Mouse (Mus musculus) heart, embryonic 10.5 days (tissue): ENCODE measurements around the gene Mogat2. TPM values are rescaled to one million over a fixed set of nuclear protein-coding genes. Genes with fewer than 3 reads are reported as not detected.

ENCODE experiments used
- DNase-seq: peaks from one replicate; pipeline ENCODE4 v3.0.0-alpha.2; 2017; ENCODE audit warnings: low spot score
- H3K27ac ChIP-seq: fragments of 300-500 bp; sonication (generic); 2 replicates; pipeline ENCODE4 v1.5.1; 2016; ENCODE audit warnings: mild to moderate bottlenecking
- H3K27me3 ChIP-seq: fragments of 300-500 bp; sonication (generic); 2 replicates; pipeline ENCODE4 v1.6.1; 2016; ENCODE audit warnings: mild to moderate bottlenecking; ENCODE audit not compliant: poor library complexity, insufficient read depth, severe bottlenecking
- H3K36me3 ChIP-seq: fragments of 300-500 bp; sonication (generic); 2 replicates; pipeline ENCODE4 v1.6.1; 2016; ENCODE audit warnings: mild to moderate bottlenecking, moderate library complexity
- H3K4me1 ChIP-seq: fragments of 300-500 bp; sonication (generic); 2 replicates; pipeline ENCODE4 v1.6.1; 2016; ENCODE audit warnings: mild to moderate bottlenecking
- H3K4me3 ChIP-seq: fragments of 300-500 bp; sonication (generic); 2 replicates; pipeline ENCODE4 v1.5.1; 2016; ENCODE audit warnings: mild to moderate bottlenecking, moderate library complexity
- H3K9me3 ChIP-seq: fragments of 300-500 bp; sonication (generic); 2 replicates; pipeline ENCODE4 v1.6.1; 2016; ENCODE audit warnings: mild to moderate bottlenecking, moderate library complexity
- WGBS: fragments of 180-500 bp; shearing (Covaris S2); methylation state at CpG from one replicate; pipeline ENCODE4 v1.1.7; 2016; 5-methylcytosine and 5-hydroxymethylcytosine counted together
- polyA plus RNA-seq: library from polyadenylated mRNA; unstranded; fragments of >200 nt; fragmentation: Nextera tagmentation; extraction: Ambion mirVana; gene quantifications from 2 replicates; pipeline ENCODE4 v1.2.1, GENCODE M21; 2016

Mogat2 gene
- polyA plus RNA-seq, 1 experiment from 2014 or later = 30.6 TPM

- Histone ChIP-seq H3K9me3 (no peaks in the 10 kb centered on the region), H3K4me3 (no peak overlapping the region), H3K36me3 (no peaks in the 10 kb centered on the region), H3K27me3 (peaks cover 38% of the 10 kb centered on the region), H3K27ac (no peak overlapping the region), H3K4me1 (peaks cover 19% of the 10 kb centered on the region)
- no peak for DNase-seq
- 71% methylated on average over 6 of the region's 6 CpGs for WGBS
These were observed 54.7 kb downstream of the Mogat2 start for GRCm38 (mm10) chr7:99183751-99184150.

GRCm38 (mm10) chr7:99182432-99183172 lies 55.8 kb downstream of the Mogat2 start, which contains the start of gene Dgat2:
Gene Dgat2 (minus strand): TSS chr7:99182719.
- Histone ChIP-seq H3K27me3 (peaks cover 31% of the 10 kb centered on the region), H3K9me3 (no peaks in the 10 kb centered on the region), H3K4me1 (peaks cover 19% of the 10 kb centered on the region), H3K27ac (peak within 1 kb of the TSS; percentile 98), H3K36me3 (no peaks in the 10 kb centered on the region), H3K4me3 (peak within 1 kb of the TSS; percentile 73)
- DNase-seq = peak; percentile 95
- under 1% methylated on average over 63 of the region's 63 CpGs for WGBS

- peak overlapping the region; percentile 73 for H3K4me3 ChIP-seq
- H3K9me3 ChIP-seq = no peaks in the 10 kb centered on the region
- peaks cover 19% of the 10 kb centered on the region for H3K4me1 ChIP-seq
- H3K27me3 ChIP-seq = peaks cover 27% of the 10 kb centered on the region
- 26% methylated on average over 14 of the region's 14 CpGs for WGBS
- peak overlapping the region; percentile 98 for H3K27ac ChIP-seq
- no peak for DNase-seq
- H3K36me3 ChIP-seq = no peaks in the 10 kb centered on the region
These were observed 56.6 kb downstream of the Mogat2 start for GRCm38 (mm10) chr7:99181619-99182431.

- H3K36me3 ChIP-seq = no peaks in the 10 kb centered on the region
- no peak for DNase-seq
- no peaks in the 10 kb centered on the region for H3K9me3 ChIP-seq
- no peak overlapping the region for H3K27ac ChIP-seq
- peaks cover 27% of the 10 kb centered on the region for H3K27me3 ChIP-seq
- 92% methylated on average over 1 of the region's 1 CpGs for WGBS
- H3K4me1 ChIP-seq = peaks cover 19% of the 10 kb centered on the region
- no peak overlapping the region for H3K4me3 ChIP-seq
These were observed 58.3 kb downstream of the Mogat2 start for GRCm38 (mm10) chr7:99180162-99180561.

- no peak for DNase-seq
- H3K4me1 ChIP-seq = peaks cover 19% of the 10 kb centered on the region
- H3K27ac ChIP-seq = no peak overlapping the region
- no peak overlapping the region for H3K4me3 ChIP-seq
- H3K27me3 ChIP-seq = peaks cover 25% of the 10 kb centered on the region
- H3K9me3 ChIP-seq = no peaks in the 10 kb centered on the region
- no peaks in the 10 kb centered on the region for H3K36me3 ChIP-seq
- 81% methylated on average over 9 of the region's 9 CpGs for WGBS
These were observed 59.1 kb downstream of the Mogat2 start for GRCm38 (mm10) chr7:99179271-99179670.

- H3K27ac ChIP-seq = no peak overlapping the region
- no peaks in the 10 kb centered on the region for H3K36me3 ChIP-seq
- no peaks in the 10 kb centered on the region for H3K9me3 ChIP-seq
- H3K4me3 ChIP-seq = no peak overlapping the region
- DNase-seq = no peak
- 84% methylated on average over 5 of the region's 5 CpGs for WGBS
- H3K27me3 ChIP-seq = peaks cover 15% of the 10 kb centered on the region
- peaks cover 10% of the 10 kb centered on the region for H3K4me1 ChIP-seq
These were observed 61.0 kb downstream of the Mogat2 start for GRCm38 (mm10) chr7:99177386-99177785.

GRCm38 (mm10) chr7:99175666-99176065 lies 62.8 kb downstream of the Mogat2 start:
- peaks cover 1% of the 10 kb centered on the region for H3K27me3 ChIP-seq
- DNase-seq = no peak
- WGBS = 89% methylated on average over 9 of the region's 9 CpGs
- H3K9me3 ChIP-seq = no peaks in the 10 kb centered on the region
- peaks cover 17% of the 10 kb centered on the region for H3K4me1 ChIP-seq
- H3K4me3 ChIP-seq = no peak overlapping the region
- H3K27ac ChIP-seq = no peak overlapping the region
- no peaks in the 10 kb centered on the region for H3K36me3 ChIP-seq

GRCm38 (mm10) chr7:99175118-99175517 lies 63.3 kb downstream of the Mogat2 start:
- Histone ChIP-seq H3K4me1 (peaks cover 16% of the 10 kb centered on the region), H3K27me3 (no peaks in the 10 kb centered on the region; the same call in 1 of the 2 replicates), H3K9me3 (no peaks in the 10 kb centered on the region), H3K27ac (no peak overlapping the region), H3K4me3 (no peak overlapping the region), H3K36me3 (no peaks in the 10 kb centered on the region)
- no peak for DNase-seq
- WGBS = 77% methylated on average over 11 of the region's 11 CpGs

GRCm38 (mm10) chr7:99174006-99174405 lies 64.4 kb downstream of the Mogat2 start:
- no peaks in the 10 kb centered on the region for H3K36me3 ChIP-seq
- no peak overlapping the region for H3K4me3 ChIP-seq
- no peaks in the 10 kb centered on the region for H3K9me3 ChIP-seq
- WGBS = 88% methylated on average over 4 of the region's 4 CpGs
- no peak for DNase-seq
- no peak overlapping the region for H3K27ac ChIP-seq
- H3K4me1 ChIP-seq = peaks cover 16% of the 10 kb centered on the region
- H3K27me3 ChIP-seq = no peaks in the 10 kb centered on the region; the same call in 1 of the 2 replicates

- DNase-seq = no peak
- WGBS = 82% methylated on average over 6 of the region's 6 CpGs
- H3K27me3 ChIP-seq = no peaks in the 10 kb centered on the region; the same call in 1 of the 2 replicates
- peaks cover 20% of the 10 kb centered on the region for H3K4me1 ChIP-seq
- H3K36me3 ChIP-seq = no peaks in the 10 kb centered on the region
- no peaks in the 10 kb centered on the region for H3K9me3 ChIP-seq
- H3K4me3 ChIP-seq = no peak overlapping the region
- no peak overlapping the region for H3K27ac ChIP-seq
These were observed 65.5 kb downstream of the Mogat2 start for GRCm38 (mm10) chr7:99172898-99173297.

GRCm38 (mm10) chr7:99171730-99172463 lies 66.5 kb downstream of the Mogat2 start:
- Histone ChIP-seq H3K36me3 (no peaks in the 10 kb centered on the region), H3K9me3 (no peaks in the 10 kb centered on the region), H3K27ac (peak overlapping the region; percentile 18; the same call in 1 of the 2 replicates), H3K27me3 (no peaks in the 10 kb centered on the region; the same call in 1 of the 2 replicates), H3K4me3 (no peak overlapping the region), H3K4me1 (peaks cover 26% of the 10 kb centered on the region)
- WGBS = 49% methylated on average over 10 of the region's 10 CpGs
- DNase-seq = no peak

- Histone ChIP-seq H3K27me3 (no peaks in the 10 kb centered on the region; the same call in 1 of the 2 replicates), H3K4me3 (no peak overlapping the region), H3K9me3 (no peaks in the 10 kb centered on the region), H3K4me1 (peaks cover 37% of the 10 kb centered on the region), H3K27ac (no peak overlapping the region), H3K36me3 (no peaks in the 10 kb centered on the region)
- no peak for DNase-seq
- WGBS = 93% methylated on average over 6 of the region's 6 CpGs
These were observed 67.9 kb downstream of the Mogat2 start for GRCm38 (mm10) chr7:99170519-99170918.
